In genomic region chr10:121022951-121023350, GRCm38 (mm10) we compare ENCODE assay signal across 21 mouse cellular contexts. TPM values are rescaled to one million over a fixed set of nuclear protein-coding genes. Genes with fewer than 3 reads are reported as not detected.
A peak's percentile ranks its signal among the peaks of the same experiment; 100 is the strongest.
DNase-seq lines count a peak whose midpoint lies in the region; TF ChIP-seq lines count a peak whose summit lies in the region.
"Had no signal": no experiment of that assay in that cellular context is flagged by ENCODE, and none has a peak within 500 bp of the region (broad histone marks: within the 10 kb centered on the region; RNA-seq: fewer than 3 reads in every experiment).

No protein-coding gene starts in this region.

- H3K4me1 ChIP-seq in cerebellum, adult 2 months (ENCODE audit: control insufficient read depth, insufficient read depth, low read length): no peaks in the 10 kb centered on the region
- H3K4me1 ChIP-seq: embryonic facial prominence, embryonic 12.5 days; hindbrain, embryonic 12.5 days; hindbrain, embryonic 15.5 days had no signal

- no peaks in the 10 kb centered on the region for H3K27me3 ChIP-seq in cerebellum, adult 2 months (ENCODE audit: control insufficient read depth, insufficient read depth, low read length)
- H3K27me3 ChIP-seq: embryonic facial prominence, embryonic 12.5 days; embryonic facial prominence, embryonic 15.5 days; hindbrain, embryonic 12.5 days; hindbrain, embryonic 15.5 days had no signal

- TF ChIP-seq CTCF in cerebellum, adult 2 months (IDR thresholded peaks at IDR 0.05; ENCODE audit: borderline replicate concordance, insufficient read depth, low read depth, low read length): no peak

- TF ChIP-seq POLR2A in cerebellum, adult 2 months (IDR thresholded peaks at IDR 0.05; ENCODE audit: borderline replicate concordance, insufficient read depth, low read length): no peak

- H3K27ac ChIP-seq in cerebellum, adult 2 months (ENCODE audit: insufficient read depth, low read length): no peak overlapping the region
- H3K27ac ChIP-seq: embryonic facial prominence, embryonic 12.5 days; embryonic facial prominence, embryonic 15.5 days; heart, adult 2 months; hindbrain, embryonic 12.5 days; hindbrain, embryonic 15.5 days had no signal

- peak; percentile 52 for DNase-seq in heart, adult 11 months
- no peak for DNase-seq in heart, adult 9 months (ENCODE audit: low spot score in 2 of 2)
- peak; percentile 76 for DNase-seq in adrenal gland, adult 2 months
- peak; percentile 48 for DNase-seq in adrenal gland, postnatal 10 days
- peak; percentile 54 to 65 for DNase-seq in adrenal gland, postnatal 36 days
- DNase-seq in cerebellum, adult 2 months: no peak
- no peak for DNase-seq in gastrocnemius, adult 18-20 months (ENCODE audit: low spot score)
- DNase-seq: B cell, adult 2 months; cerebellum, adult 18-20 months; cerebellum, adult 9-11 months; cerebellum, postnatal 25 days; forebrain, postnatal 0 days; gastrocnemius, postnatal 25 days; heart, adult 2 months had no signal

- no peak overlapping the region for H3K4me3 ChIP-seq in cerebellum, adult 2 months (replicated peaks; ENCODE audit: insufficient read depth, low read depth, low read length)
- H3K4me3 ChIP-seq: embryonic facial prominence, embryonic 12.5 days; embryonic facial prominence, embryonic 15.5 days; heart, adult 2 months; hindbrain, embryonic 12.5 days; hindbrain, embryonic 15.5 days had no signal

- 84% methylated on average over 5 of the region's 5 CpGs for WGBS in cerebellum, adult 2 months

RNA-seq across cellular contexts. Expression of gene Wif1, which starts 10.8 kb away (rescaled TPM):
- under 1 TPM in 1 of 2 experiments, not detected in 1; 0.24 TPM for total RNA-seq in adrenal gland, adult 2 months (2021)
- 0.08 and 0.20 TPM in 2 replicates for polyA plus RNA-seq in adrenal gland, adult 2 months (2012; rRNA removed)
- total RNA-seq in adrenal gland, postnatal 10 days (2021): 1 to 10 TPM in 1 of 2 experiments, under 1 TPM in 1; 0.39 to 2.6 TPM
- total RNA-seq in adrenal gland, postnatal 36 days (2021): under 1 TPM in 1 of 2 experiments, not detected in 1; 0.20 TPM
- 1.1 and 2.3 TPM in 2 replicates for polyA plus RNA-seq in cerebellum, adult 2 months (2012; rRNA removed)
- total RNA-seq in gastrocnemius, adult 18-20 months (2021): 1 to 10 TPM in 1 of 2 experiments, under 1 TPM in 1; 0.94 to 2.0 TPM
- total RNA-seq: common myeloid progenitor, adult 5-6 weeks; hematopoietic stem cell, adult 5-6 weeks; MEL had no signal

RNA-seq across cellular contexts. Expression of gene Lemd3, which starts 43.8 kb away (rescaled TPM):
- 10 to 100 TPM; 22.4 to 22.8 TPM for total RNA-seq in adrenal gland, adult 2 months (2021)
- polyA plus RNA-seq in adrenal gland, adult 2 months (2012; rRNA removed): 8.0 and 8.3 TPM in 2 replicates
- 10 to 100 TPM; 18.6 to 18.7 TPM for total RNA-seq in adrenal gland, postnatal 10 days (2021)
- total RNA-seq in adrenal gland, postnatal 36 days (2021): 10 to 100 TPM; 23.9 to 25.0 TPM
- polyA plus RNA-seq in cerebellum, adult 2 months (2012; rRNA removed): 20.4 and 21.3 TPM in 2 replicates
- 10 to 100 TPM; 10.7 to 10.9 TPM for total RNA-seq in gastrocnemius, adult 18-20 months (2021)

Comparison
In these comparisons a context has a peak if more than half of its experiments do, and no peak if none do; other contexts are left out.
1. DNase-seq: peak in heart, adult 11 months (single experiment), adrenal gland, adult 2 months (single experiment), adrenal gland, postnatal 10 days (single experiment) and adrenal gland, postnatal 36 days (2 of 2); none in heart, adult 9 months (0 of 2), cerebellum, adult 2 months (0 of 2) and gastrocnemius, adult 18-20 months (single experiment).